Mouse (Mus musculus): ENCODE measurements around the gene 4930402F06Rik. TPM values are rescaled to one million over a fixed set of nuclear protein-coding genes. Genes with fewer than 3 reads are reported as not detected.

Gene 4930402F06Rik
- total RNA-seq, 2 experiments from 2014 or later = not detected

GRCm38 (mm10) chr2:35370686-35371085, 26.3 kb downstream of the 4930402F06Rik start:
- intact Hi-C loops (cut with DNase I) = no loop called here

GRCm38 (mm10) chr2:35367629-35368028, 29.3 kb downstream of the 4930402F06Rik start, which contains the start of gene 4930568D16Rik:
4930568D16Rik (minus strand) TSS chr2:35367729.
- DNase-seq (ENCODE audit: low spot score in 2 of 2) = no peak
- intact Hi-C loops (cut with DNase I) = no loop called here

More at GRCm38 (mm10) chr2:35370686-35371085, 26.3 kb downstream of the 4930402F06Rik start:
- DNase-seq (ENCODE audit: low spot score in 2 of 2) = no peak

GRCm38 (mm10) chr2:35349184-35349583, 47.8 kb downstream of the 4930402F06Rik start:
- peak in 1 of 2 experiments; percentile 38 for DNase-seq (ENCODE audit: low spot score in 2 of 2)
- intact Hi-C loops (cut with DNase I) = loop anchor here (2.0 kb wide), 1 partner anchor 50 kb away; no protein-coding TSS in a partner anchor

GRCm38 (mm10) chr2:35345984-35346383, 51.0 kb downstream of the 4930402F06Rik start:
- no peak for DNase-seq (ENCODE audit: low spot score in 2 of 2)

DNA sequence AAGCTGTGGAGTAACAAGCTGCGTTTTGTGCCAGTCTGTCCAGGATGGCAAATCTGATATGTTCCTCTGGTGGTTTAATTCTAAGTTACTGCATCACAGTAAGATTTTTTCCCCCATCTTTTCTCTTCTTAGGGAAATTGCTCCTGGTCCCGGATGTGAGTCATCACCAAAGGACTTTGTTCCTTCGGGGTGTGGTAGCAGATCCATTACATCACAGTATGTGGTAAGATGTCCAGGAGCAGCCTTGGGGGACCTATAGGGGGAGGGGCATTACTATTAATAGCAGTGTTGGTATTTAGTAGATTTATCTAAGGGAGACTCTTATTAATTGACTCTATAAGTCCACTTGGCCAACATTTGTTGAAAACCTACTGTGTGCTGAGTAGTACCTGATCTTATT, 54.4 kb downstream of the 4930402F06Rik start:
- no peak for DNase-seq (ENCODE audit: low spot score in 2 of 2)
- intact Hi-C loops (cut with DNase I) = no loop called here

More at GRCm38 (mm10) chr2:35345984-35346383, 51.0 kb downstream of the 4930402F06Rik start:
- intact Hi-C loops (cut with DNase I) = no loop called here

GRCm38 (mm10) chr2:35338707-35339106, 58.3 kb downstream of the 4930402F06Rik start:
- no peak for DNase-seq (ENCODE audit: low spot score in 2 of 2)
- intact Hi-C loops (cut with DNase I) = no loop called here

- intact Hi-C loops (cut with DNase I) = no loop called here
- no peak for DNase-seq (ENCODE audit: low spot score in 2 of 2)
These were observed 58.9 kb downstream of the 4930402F06Rik start for GRCm38 (mm10) chr2:35338036-35338435.

DNA sequence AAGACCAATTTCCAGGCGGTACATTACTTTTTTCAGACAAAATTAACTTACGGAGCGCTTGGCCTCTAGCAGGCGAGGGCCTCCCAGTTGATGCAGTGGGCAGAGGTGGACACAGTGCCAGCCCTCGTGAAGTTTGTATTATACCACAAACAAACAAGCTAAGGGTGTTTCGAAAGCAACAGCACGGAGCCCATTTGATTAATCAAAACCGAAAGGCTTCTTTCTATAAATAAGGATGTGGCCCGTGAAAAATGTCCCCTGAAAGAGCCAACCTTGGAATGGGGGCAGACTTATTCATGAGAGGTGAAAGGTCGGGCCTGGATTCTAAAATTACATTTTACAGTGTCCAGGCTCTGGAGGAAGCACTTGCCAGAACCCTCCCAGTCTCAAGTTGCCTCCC, 59.6 kb downstream of the 4930402F06Rik start:
- intact Hi-C loops (cut with DNase I) = no loop called here
- no peak for DNase-seq (ENCODE audit: low spot score in 2 of 2)

GRCm38 (mm10) chr2:35336388-35337280, 60.3 kb downstream of the 4930402F06Rik start, which contains the start of gene Stom:
Stom (minus strand) TSS chr2:35336976.
- intact Hi-C loops (cut with DNase I) = no loop called here
- DNase-seq (ENCODE audit: low spot score in 2 of 2) = peak; percentile 97

- DNase-seq (ENCODE audit: low spot score in 2 of 2) = no peak
These were observed 61.4 kb downstream of the 4930402F06Rik start for GRCm38 (mm10) chr2:35335620-35336019.

GRCm38 (mm10) chr2:35333670-35334069, 63.3 kb downstream of the 4930402F06Rik start:
- no peak for DNase-seq (ENCODE audit: low spot score in 2 of 2)
- intact Hi-C loops (cut with DNase I) = no loop called here

More at GRCm38 (mm10) chr2:35335620-35336019, 61.4 kb downstream of the 4930402F06Rik start:
- intact Hi-C loops (cut with DNase I) = no loop called here

- intact Hi-C loops (cut with DNase I) = no loop called here
- DNase-seq (ENCODE audit: low spot score in 2 of 2) = no peak
These were observed 65.8 kb downstream of the 4930402F06Rik start for GRCm38 (mm10) chr2:35331205-35331604.

DNA sequence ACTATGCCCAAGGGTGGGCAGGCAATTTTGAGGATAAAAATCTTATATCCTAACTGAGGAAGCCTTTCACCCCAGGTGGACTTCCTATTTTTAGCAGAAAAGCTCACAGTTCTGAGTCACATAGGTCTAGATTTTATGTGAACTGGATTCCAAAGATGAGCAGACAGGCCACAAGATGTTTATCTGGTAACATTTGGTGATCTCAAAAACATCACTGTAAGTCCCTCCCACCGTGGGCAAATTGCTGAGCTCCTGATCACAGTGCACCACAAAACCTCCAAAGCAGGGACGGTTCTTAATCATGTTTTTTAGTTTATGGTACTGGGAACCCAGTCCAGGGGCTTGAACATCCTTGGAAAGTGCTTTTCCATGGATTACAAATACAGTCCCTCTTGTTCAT, 67.9 kb downstream of the 4930402F06Rik start:
- intact Hi-C loops (cut with DNase I) = no loop called here
- no peak for DNase-seq (ENCODE audit: low spot score in 2 of 2)

DNA sequence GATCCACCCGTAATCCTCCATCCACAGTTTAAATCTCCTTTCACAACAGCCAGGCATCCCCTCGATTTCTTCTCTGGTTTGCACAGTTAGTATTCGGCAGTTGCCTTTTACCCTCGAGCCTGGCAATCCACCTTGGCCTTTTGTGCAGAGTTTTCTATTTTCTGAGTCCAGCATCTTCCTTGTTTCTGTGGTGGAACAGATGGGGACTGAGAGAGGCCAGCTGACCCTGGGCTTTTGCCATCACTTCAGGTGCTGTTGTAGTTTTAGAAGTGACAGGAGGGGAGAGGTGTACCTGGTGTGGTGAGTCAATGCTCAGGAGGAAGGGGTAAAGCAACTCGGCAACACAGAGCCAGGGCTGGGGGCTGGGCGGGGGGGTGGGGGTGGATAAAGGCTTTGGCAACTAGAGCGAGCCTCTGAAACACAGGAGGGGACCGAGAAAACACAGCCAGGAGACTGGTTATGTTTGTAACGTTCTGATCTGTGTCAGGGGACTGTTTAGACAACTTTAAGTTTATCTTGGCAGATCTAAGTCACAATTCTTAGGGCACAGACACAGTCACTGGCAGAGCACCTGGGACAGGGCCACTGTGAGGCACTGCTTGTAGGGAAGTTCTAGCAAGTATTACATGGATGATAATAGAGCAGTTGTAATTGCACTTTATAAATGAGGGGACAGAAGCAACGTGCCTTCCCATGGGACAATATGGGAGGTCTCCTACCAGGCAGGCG, 68.7 kb downstream of the 4930402F06Rik start:
- intact Hi-C loops (cut with DNase I) = no loop called here
- no peak for DNase-seq (ENCODE audit: low spot score in 2 of 2)

- no peak for DNase-seq (ENCODE audit: low spot score in 2 of 2)
- intact Hi-C loops (cut with DNase I) = no loop called here
These were observed 69.4 kb downstream of the 4930402F06Rik start for GRCm38 (mm10) chr2:35327583-35327982.

DNA sequence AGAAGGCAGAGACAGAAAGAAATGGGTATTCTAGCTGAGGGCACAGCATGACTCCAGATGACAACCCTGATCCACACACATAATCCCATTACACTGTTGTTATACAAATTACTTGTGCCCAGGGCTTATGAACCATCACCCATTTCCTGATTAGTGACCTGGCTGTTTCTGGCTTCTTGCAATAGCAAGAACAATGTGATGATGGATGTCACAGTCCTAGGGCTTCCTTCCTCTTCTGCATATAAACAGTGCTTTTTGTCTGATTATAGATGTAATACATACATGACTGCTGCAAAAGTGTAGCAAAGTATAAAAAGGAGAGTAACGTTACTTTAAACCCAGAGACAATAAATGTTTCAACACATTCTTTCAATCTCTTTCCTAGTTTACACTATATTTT, 70.0 kb downstream of the 4930402F06Rik start:
- DNase-seq (ENCODE audit: low spot score in 2 of 2) = no peak
- intact Hi-C loops (cut with DNase I) = no loop called here

- no peak for DNase-seq (ENCODE audit: low spot score in 2 of 2)
- intact Hi-C loops (cut with DNase I) = no loop called here
These were observed 71.0 kb downstream of the 4930402F06Rik start for GRCm38 (mm10) chr2:35325930-35326329.

Measured in left cerebral cortex, postnatal 14 days (tissue).